Comparison of ENCODE assay signal across 21 mouse cellular contexts in the genomic region with DNA sequence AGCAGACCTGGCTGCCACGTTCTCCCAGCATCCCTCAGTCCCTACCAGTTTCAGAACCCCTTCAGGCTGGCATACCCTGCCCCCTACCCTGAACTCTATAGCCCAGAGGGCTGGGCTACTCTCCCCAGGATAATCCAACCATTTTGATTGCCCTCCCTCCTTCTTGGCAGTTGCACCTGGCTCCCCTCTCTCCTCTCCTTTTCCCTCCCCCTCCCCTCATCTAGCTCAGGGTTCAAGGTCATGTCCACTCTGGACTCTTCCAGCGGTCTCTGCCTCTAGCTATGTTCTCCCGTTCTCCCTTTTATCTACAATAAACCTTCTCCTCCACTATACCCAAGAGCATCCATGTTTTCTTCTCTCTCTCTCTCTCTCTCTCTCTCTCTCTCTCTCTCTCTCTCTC. TPM values are rescaled to one million over a fixed set of nuclear protein-coding genes. Genes with fewer than 3 reads are reported as not detected.
DNase-seq lines count a peak whose midpoint lies in the region; ATAC-seq and TF ChIP-seq lines count a peak whose summit lies in the region.
"Had no signal": no experiment of that assay in that cellular context is flagged by ENCODE, and none has a peak within 500 bp of the region (broad histone marks: within the 10 kb centered on the region; RNA-seq: fewer than 3 reads in every experiment).

No protein-coding gene starts in this region.

- peaks cover 9% of the 10 kb centered on the region; the same call in 1 of the 2 replicates for H3K4me1 ChIP-seq in embryonic facial prominence, embryonic 14.5 days (ENCODE audit: control insufficient read depth, insufficient read depth, low read length)
- peaks cover 45% of the 10 kb centered on the region for H3K4me1 ChIP-seq in embryonic facial prominence, embryonic 10.5 days
- peaks cover 58% of the 10 kb centered on the region for H3K4me1 ChIP-seq in heart, embryonic 13.5 days
- H3K4me1 ChIP-seq in limb, embryonic 10.5 days: peaks cover 38% of the 10 kb centered on the region

- H3K9ac ChIP-seq in embryonic facial prominence, embryonic 14.5 days (ENCODE audit: low read depth, low read length): no peak overlapping the region
- H3K9ac ChIP-seq in heart, embryonic 13.5 days: no peak overlapping the region
- H3K9ac ChIP-seq: forebrain, embryonic 13.5 days; hindbrain, embryonic 12.5 days; neural tube, embryonic 13.5 days had no signal

- H3K27me3 ChIP-seq in embryonic facial prominence, embryonic 14.5 days (replicated peaks; ENCODE audit: control insufficient read depth, insufficient read depth, low read length): no peaks in the 10 kb centered on the region
- H3K27me3 ChIP-seq in embryonic facial prominence, embryonic 10.5 days (replicated peaks; ENCODE audit: low read depth, poor library complexity, severe bottlenecking): no peaks in the 10 kb centered on the region
- H3K27me3 ChIP-seq in heart, embryonic 13.5 days (replicated peaks): no peaks in the 10 kb centered on the region
- no peaks in the 10 kb centered on the region for H3K27me3 ChIP-seq in limb, embryonic 10.5 days (ENCODE audit: low read depth, poor library complexity, severe bottlenecking)
- H3K27me3 ChIP-seq: forebrain, embryonic 13.5 days; heart, embryonic 12.5 days; hindbrain, embryonic 12.5 days; neural tube, embryonic 13.5 days had no signal

- intact Hi-C loops in left cerebral cortex, adult 2 months (cut with DNase I): no loop called here
- intact Hi-C loops in left cerebral cortex, postnatal 36 days (cut with DNase I): no loop called here

- no peak overlapping the region for H3K27ac ChIP-seq in embryonic facial prominence, embryonic 14.5 days (replicated peaks; ENCODE audit: low read depth, low read length)
- H3K27ac ChIP-seq in embryonic facial prominence, embryonic 10.5 days (replicated peaks): no peak overlapping the region; the same call in 1 of the 2 replicates
- peak overlapping the region; percentile 76; the same call in 1 of the 2 replicates for H3K27ac ChIP-seq in heart, embryonic 13.5 days (replicated peaks)
- peak overlapping the region; percentile 44 for H3K27ac ChIP-seq in left cerebral cortex, adult 2 months
- peak overlapping the region; percentile 21 for H3K27ac ChIP-seq in limb, embryonic 10.5 days
- H3K27ac ChIP-seq: forebrain, embryonic 13.5 days; hindbrain, embryonic 12.5 days; neural tube, embryonic 13.5 days had no signal

- no peaks in the 10 kb centered on the region for H3K9me3 ChIP-seq in embryonic facial prominence, embryonic 14.5 days (ENCODE audit: control insufficient read depth, low read length)
- no peaks in the 10 kb centered on the region for H3K9me3 ChIP-seq in embryonic facial prominence, embryonic 10.5 days
- no peaks in the 10 kb centered on the region for H3K9me3 ChIP-seq in heart, embryonic 13.5 days
- no peaks in the 10 kb centered on the region for H3K9me3 ChIP-seq in limb, embryonic 10.5 days (replicated peaks)
- H3K9me3 ChIP-seq: forebrain, embryonic 13.5 days; heart, embryonic 12.5 days; hindbrain, embryonic 12.5 days; neural tube, embryonic 13.5 days had no signal

- H3K36me3 ChIP-seq in embryonic facial prominence, embryonic 14.5 days (ENCODE audit: control insufficient read depth, insufficient read depth, low read length): 0 out of 2 replicates have a peak, but pooled peaks cover 3% of the 10 kb centered on the region
- peaks cover 9% of the 10 kb centered on the region; the same call in 1 of the 2 replicates for H3K36me3 ChIP-seq in embryonic facial prominence, embryonic 10.5 days (replicated peaks)
- peaks cover 7% of the 10 kb centered on the region; the same call in 1 of the 2 replicates for H3K36me3 ChIP-seq in heart, embryonic 13.5 days
- H3K36me3 ChIP-seq in limb, embryonic 10.5 days: no peaks in the 10 kb centered on the region
- H3K36me3 ChIP-seq: heart, embryonic 12.5 days; hindbrain, embryonic 12.5 days; neural tube, embryonic 13.5 days had no signal

- 35% methylated on average over 3 of the region's 3 CpGs for WGBS in embryonic facial prominence, embryonic 14.5 days
- 44% methylated on average over 3 of the region's 3 CpGs for WGBS in embryonic facial prominence, embryonic 10.5 days
- 54% methylated on average over 3 of the region's 3 CpGs for WGBS in heart, embryonic 13.5 days
- 34% methylated on average over 3 of the region's 3 CpGs for WGBS in limb, embryonic 10.5 days

- no peak for DNase-seq in embryonic facial prominence, embryonic 14.5 days (ENCODE audit: low spot score)
- DNase-seq in embryonic facial prominence, embryonic 10.5 days (ENCODE audit: low spot score): no peak
- DNase-seq in heart, adult 8-10 months (ENCODE audit: low spot score): no peak
- DNase-seq in left cerebral cortex, adult 2 months (ENCODE audit: extremely low spot score in 1 of 2, low spot score in 2 of 2): no peak
- no peak for DNase-seq in left cerebral cortex, postnatal 36 days (ENCODE audit: low spot score in 2 of 2)
- DNase-seq in limb, embryonic 10.5 days (ENCODE audit: low spot score): no peak
- DNase-seq: cerebellum, adult 18-20 months; cerebellum, postnatal 36 days; gastrocnemius, postnatal 14 days; kidney, adult 9 months; left cerebral cortex, postnatal 4 days; lung, postnatal 10 days; midbrain, embryonic 14.5 days; thymus, postnatal 14 days had no signal

- no peak overlapping the region for H3K4me2 ChIP-seq in embryonic facial prominence, embryonic 14.5 days (ENCODE audit: low read depth, low read length)
- no peak overlapping the region for H3K4me2 ChIP-seq in heart, embryonic 13.5 days
- H3K4me2 ChIP-seq: forebrain, embryonic 13.5 days; heart, embryonic 12.5 days; hindbrain, embryonic 12.5 days; neural tube, embryonic 13.5 days had no signal

- peak; percentile 34; the same call in 1 of the 2 replicates for ATAC-seq in embryonic facial prominence, embryonic 14.5 days (ENCODE audit: low read depth)
- no peak for ATAC-seq in heart, embryonic 13.5 days (ENCODE audit: extremely low read depth, insufficient number of reproducible peaks, low FRiP score, low TSS enrichment)
- ATAC-seq: CD4-positive, CD25-positive, alpha-beta regulatory T cell, adult 4 months; forebrain, embryonic 13.5 days; inflammation-experienced regulatory T-cells, adult 6 months had no signal

- TF ChIP-seq CTCF in left cerebral cortex, adult 2 months (IDR thresholded peaks at IDR 0.05): no peak

- H3K4me3 ChIP-seq in embryonic facial prominence, embryonic 14.5 days (ENCODE audit: low read depth, low read length): no peak overlapping the region
- no peak overlapping the region for H3K4me3 ChIP-seq in embryonic facial prominence, embryonic 10.5 days
- H3K4me3 ChIP-seq in heart, embryonic 13.5 days: no peak overlapping the region
- H3K4me3 ChIP-seq in left cerebral cortex, adult 2 months: no peak overlapping the region
- no peak overlapping the region for H3K4me3 ChIP-seq in limb, embryonic 10.5 days
- H3K4me3 ChIP-seq: forebrain, embryonic 13.5 days; heart, embryonic 12.5 days; hindbrain, embryonic 12.5 days; neural tube, embryonic 13.5 days had no signal

RNA-seq across cellular contexts. Expression of a gene that starts 9.1 kb away (rescaled TPM):
- polyA plus RNA-seq in embryonic facial prominence, embryonic 14.5 days (2014; fragmentation: Nextera tagmentation; extraction: Ambion mirVana): 44.4 and 47.9 TPM in 2 replicates
- polyA plus RNA-seq in embryonic facial prominence, embryonic 10.5 days (2016; fragmentation: Nextera tagmentation; extraction: Ambion mirVana): 43.2 and 47.3 TPM in 2 replicates
- polyA plus RNA-seq in heart, embryonic 13.5 days (2015; fragmentation: Nextera tagmentation; extraction: Ambion mirVana): 65.6 and 69.7 TPM in 2 replicates
- 10 to 100 TPM; 21.8 to 27.3 (median 25.7) TPM for total RNA-seq in heart, adult 8-10 months (2022)
- 10 to 100 TPM; 24.4 to 29.6 TPM for total RNA-seq in left cerebral cortex, adult 2 months (2021)
- total RNA-seq in left cerebral cortex, postnatal 36 days (2021): 10 to 100 TPM; 22.0 to 28.0 TPM
- polyA plus RNA-seq in limb, embryonic 10.5 days (2016; fragmentation: Nextera tagmentation; extraction: Ambion mirVana): 43.5 and 45.2 TPM in 2 replicates

RNA-seq across cellular contexts. Expression of a gene that starts 57.3 kb away (rescaled TPM):
- polyA plus RNA-seq in embryonic facial prominence, embryonic 14.5 days (2014; fragmentation: Nextera tagmentation; extraction: Ambion mirVana): 0.24 TPM in 1 of 2 replicates, not detected in the other
- 0.53 and 0.60 TPM in 2 replicates for polyA plus RNA-seq in embryonic facial prominence, embryonic 10.5 days (2016; fragmentation: Nextera tagmentation; extraction: Ambion mirVana)
- polyA plus RNA-seq in heart, embryonic 13.5 days (2015; fragmentation: Nextera tagmentation; extraction: Ambion mirVana): 0.68 and 0.70 TPM in 2 replicates
- not detected for total RNA-seq in heart, adult 8-10 months (2022)
- under 1 TPM; 0.28 to 0.48 TPM for total RNA-seq in left cerebral cortex, adult 2 months (2021)
- total RNA-seq in left cerebral cortex, postnatal 36 days (2021): under 1 TPM in 1 of 2 experiments, not detected in 1; 0.32 TPM
- polyA plus RNA-seq in limb, embryonic 10.5 days (2016; fragmentation: Nextera tagmentation; extraction: Ambion mirVana): 0.44 and 0.54 TPM in 2 replicates
- total RNA-seq: gastrocnemius, postnatal 14 days had no signal

RNA-seq across cellular contexts. Expression of a gene that starts 58.2 kb away (rescaled TPM):
- 879 and 1,077 TPM in 2 replicates for polyA plus RNA-seq in embryonic facial prominence, embryonic 14.5 days (2014; fragmentation: Nextera tagmentation; extraction: Ambion mirVana)
- 957 and 988 TPM in 2 replicates for polyA plus RNA-seq in embryonic facial prominence, embryonic 10.5 days (2016; fragmentation: Nextera tagmentation; extraction: Ambion mirVana)
- 819 and 833 TPM in 2 replicates for polyA plus RNA-seq in heart, embryonic 13.5 days (2015; fragmentation: Nextera tagmentation; extraction: Ambion mirVana)
- 1,000 to 10,000 TPM in 2 of 4 experiments, 100 to 1,000 TPM in 2; 839 to 1,234 (median 1,027) TPM for total RNA-seq in heart, adult 8-10 months (2022)
- 100 to 1,000 TPM; 846 to 851 TPM for total RNA-seq in left cerebral cortex, adult 2 months (2021)
- total RNA-seq in left cerebral cortex, postnatal 36 days (2021): 100 to 1,000 TPM; 817 to 877 TPM
- polyA plus RNA-seq in limb, embryonic 10.5 days (2016; fragmentation: Nextera tagmentation; extraction: Ambion mirVana): 856 and 992 TPM in 2 replicates

Comparison
In these comparisons a context has a peak if more than half of its experiments do, and no peak if none do; other contexts are left out.
1. H3K27ac ChIP-seq: peak in heart, embryonic 13.5 days (single experiment), left cerebral cortex, adult 2 months (single experiment) and limb, embryonic 10.5 days (single experiment); none in embryonic facial prominence, embryonic 14.5 days (single experiment) and embryonic facial prominence, embryonic 10.5 days (single experiment).